Mouse (Mus musculus) MEL (cell line): Measurements from ENCODE around the gene Hemk1. TPM values are rescaled to one million over a fixed set of nuclear protein-coding genes. Genes with fewer than 3 reads are reported as not detected.

ENCODE experiments used
- DNase-seq: peaks from one replicate; pipeline ENCODE4 v3.0.0; 2011; ENCODE audit warnings: low read depth, low spot score
- H3K27ac ChIP-seq: 2 replicates; pipeline ENCODE4 v1.5.1; 2012; ENCODE audit warnings: low read depth, mild to moderate bottlenecking, control low read depth, low read length, moderate library complexity; ENCODE audit not compliant: control insufficient read depth
- H3K27me3 ChIP-seq, 2 experiments: fragments of 150-350 bp in 1 of 2; sonication (generic) in 1 of 2; 2 replicates each; pipeline ENCODE4 v1.6.1; 2012; ENCODE audit warnings: low read length in 2 of 2, mild to moderate bottlenecking in 2 of 2, improper control_type of control experiment in 1 of 2, moderate library complexity in 1 of 2; ENCODE audit not compliant: insufficient read depth in 2 of 2, control insufficient read depth in 1 of 2
- H3K36me3 ChIP-seq, 2 experiments: 2 replicates each; pipeline ENCODE4 v1.6.1; 2012 to 2014; ENCODE audit warnings: low read length in 2 of 2, improper control_type of control experiment in 1 of 2, inconsistent platforms in 1 of 2, mild to moderate bottlenecking in 1 of 2; ENCODE audit not compliant: insufficient read depth in 2 of 2, control insufficient read depth in 1 of 2
- H3K4me1 ChIP-seq, 2 experiments: fragments of 150-350 bp in 1 of 2; sonication (generic) in 1 of 2; 2 replicates each; pipeline ENCODE4 v1.6.1; 2012; ENCODE audit warnings: low read length in 2 of 2, improper control_type of control experiment in 1 of 2, mild to moderate bottlenecking in 1 of 2; ENCODE audit not compliant: insufficient read depth in 2 of 2, control insufficient read depth in 1 of 2
- H3K4me3 ChIP-seq, 2 experiments: fragments of 150-350 bp in 1 of 2; sonication (generic) in 1 of 2; 2 replicates each; pipeline ENCODE4 v1.5.1; 2012; ENCODE audit warnings: low read depth in 2 of 2, low read length in 2 of 2, mild to moderate bottlenecking in 2 of 2, moderate library complexity in 2 of 2, control low read depth in 1 of 2, improper control_type of control experiment in 1 of 2; ENCODE audit not compliant: control insufficient read depth in 1 of 2, insufficient read depth in 1 of 2
- H3K79me2 ChIP-seq: 2 replicates; pipeline ENCODE4 v1.6.1; 2012; ENCODE audit warnings: mild to moderate bottlenecking, low read length, moderate library complexity; ENCODE audit not compliant: control insufficient read depth, poor library complexity, insufficient read depth
- H3K9ac ChIP-seq: 2 replicates; pipeline ENCODE4 v1.6.1; 2012; ENCODE audit warnings: low read depth, mild to moderate bottlenecking, control low read depth, low read length, moderate library complexity; ENCODE audit not compliant: control insufficient read depth, poor library complexity, severe bottlenecking
- H3K9me3 ChIP-seq: fragments of 150-350 bp; sonication (generic); replicated peaks from 2 replicates; pipeline ENCODE4 v1.6.1; 2012; ENCODE audit warnings: mild to moderate bottlenecking, low read length, improper control_type of control experiment, moderate library complexity; ENCODE audit not compliant: insufficient read depth
- CHD1 ChIP-seq: IDR thresholded peaks from 2 replicates; pipeline ENCODE4 v1.6.1; 2012; ENCODE audit warnings: low read depth, mild to moderate bottlenecking, inconsistent platforms, low read length, improper control_type of control experiment
- CHD2 ChIP-seq: IDR thresholded peaks from 2 replicates; pipeline ENCODE4 v1.6.1; 2011; ENCODE audit warnings: low read length, improper control_type of control experiment
- CTCF ChIP-seq, 3 experiments: IDR thresholded peaks in 2 of 3; conservative IDR thresholded peaks in 1 of 3; 2 replicates each; pipeline ENCODE4 v1.5.1; 2011 to 2012; ENCODE audit warnings: low read length in 3 of 3, low read depth in 2 of 3, mild to moderate bottlenecking in 2 of 3, improper control_type of control experiment in 1 of 3, inconsistent platforms in 1 of 3, mixed read lengths in 1 of 3, moderate library complexity in 1 of 3; ENCODE audit not compliant: control insufficient read depth in 1 of 3, insufficient read depth in 1 of 3, poor library complexity in 1 of 3, severe bottlenecking in 1 of 3
- GATA1 ChIP-seq: IDR thresholded peaks from 2 replicates; pipeline ENCODE4 v1.6.1; 2011; ENCODE audit warnings: low read depth, low read length, improper control_type of control experiment
- HCFC1 ChIP-seq: IDR thresholded peaks from 2 replicates; pipeline ENCODE4 v1.6.1; 2012; ENCODE audit warnings: low read depth, mild to moderate bottlenecking, inconsistent platforms, low read length, improper control_type of control experiment, moderate library complexity
- JUND ChIP-seq: IDR thresholded peaks from 2 replicates; pipeline ENCODE4 v1.6.1; 2011; ENCODE audit warnings: low read depth, mild to moderate bottlenecking, improper control_type of control experiment, low read length
- MAX ChIP-seq: IDR thresholded peaks from 2 replicates; pipeline ENCODE4 v1.6.1; 2011; ENCODE audit warnings: low read length, improper control_type of control experiment
- MAZ ChIP-seq: IDR thresholded peaks from 2 replicates; pipeline ENCODE4 v1.6.1; 2012; ENCODE audit warnings: low read depth, mild to moderate bottlenecking, inconsistent platforms, low read length, improper control_type of control experiment
- MEF2A ChIP-seq: IDR thresholded peaks from 2 replicates; pipeline ENCODE4 v1.6.1; 2014; ENCODE audit warnings: low read depth, mild to moderate bottlenecking, inconsistent platforms, low read length, improper control_type of control experiment; ENCODE audit not compliant: poor library complexity, insufficient replicate concordance, severe bottlenecking; ENCODE audit errors: extremely low read depth
- MXI1 ChIP-seq: IDR thresholded peaks from 2 replicates; pipeline ENCODE4 v1.6.1; 2011; ENCODE audit warnings: mild to moderate bottlenecking, low read depth, low read length, improper control_type of control experiment
- MYB ChIP-seq: IDR thresholded peaks from 2 replicates; pipeline ENCODE4 v1.6.1; 2011; ENCODE audit warnings: mild to moderate bottlenecking, low read depth, low read length, improper control_type of control experiment
- NELFE ChIP-seq: IDR thresholded peaks from 2 replicates; pipeline ENCODE4 v1.6.1; 2011; ENCODE audit warnings: low read depth, low read length, improper control_type of control experiment
- POLR2A ChIP-seq, 2 experiments: IDR thresholded peaks; 2 replicates each; pipeline ENCODE4 v1.6.1; 2011 to 2012; ENCODE audit warnings: low read length in 2 of 2, mild to moderate bottlenecking in 2 of 2, control low read depth in 1 of 2, improper control_type of control experiment in 1 of 2, low read depth in 1 of 2, moderate library complexity in 1 of 2; ENCODE audit not compliant: control insufficient read depth in 1 of 2, insufficient read depth in 1 of 2, poor library complexity in 1 of 2
- RAD21 ChIP-seq: IDR thresholded peaks from 2 replicates; pipeline ENCODE4 v1.6.1; 2011; ENCODE audit warnings: mild to moderate bottlenecking, low read depth, low read length, improper control_type of control experiment
- SIN3A ChIP-seq: IDR thresholded peaks from 2 replicates; pipeline ENCODE4 v1.6.1; 2012; ENCODE audit warnings: low read length, improper control_type of control experiment, inconsistent platforms
- SMC3 ChIP-seq: IDR thresholded peaks from 2 replicates; pipeline ENCODE4 v1.6.1; 2011; ENCODE audit warnings: low read depth, low read length, improper control_type of control experiment
- TAL1 ChIP-seq: IDR thresholded peaks from 2 replicates; pipeline ENCODE4 v1.6.1; 2012; ENCODE audit warnings: mild to moderate bottlenecking, inconsistent platforms, low read length, moderate library complexity, mixed read lengths
- USF2 ChIP-seq, 2 experiments: IDR thresholded peaks; 2 replicates each; pipeline ENCODE4 v1.6.1; 2011 to 2012; ENCODE audit warnings: improper control_type of control experiment in 2 of 2, low read length in 2 of 2, borderline replicate concordance in 1 of 2, inconsistent platforms in 1 of 2, low read depth in 1 of 2, mild to moderate bottlenecking in 1 of 2; ENCODE audit not compliant: insufficient read depth in 1 of 2
- ZC3H11A ChIP-seq: IDR thresholded peaks from 2 replicates; pipeline ENCODE4 v1.6.1; 2012; ENCODE audit warnings: low read depth, mild to moderate bottlenecking, inconsistent platforms, low read length, improper control_type of control experiment
- ZNF384 ChIP-seq: IDR thresholded peaks from 2 replicates; pipeline ENCODE4 v1.6.1; 2012; ENCODE audit warnings: low read depth, mild to moderate bottlenecking, inconsistent platforms, low read length, improper control_type of control experiment
- polyA plus RNA-seq, 2 experiments: library from polyadenylated mRNA; stranded (reverse) in 1 of 2; unstranded in 1 of 2; fragments of >175 nt in 1 of 2; fragments of >200 nt in 1 of 2; gene quantifications; 2 replicates each; pipeline versions ENCODE4 v1.2.1 to v1.2.4; 2012; ENCODE audit warnings: low replicate concordance in 2 of 2, low read depth in 1 of 2; ENCODE audit not compliant: insufficient read length in 2 of 2, insufficient read depth in 1 of 2, missing spikeins in 1 of 2
- total RNA-seq: library from RNA; depleted of rRNA; stranded (reverse); fragments of 300-350 nt; gene quantifications from 2 replicates; pipeline ENCODE4 v1.2.3, GENCODE M21; 2012

Hemk1 gene
- total and polyA plus RNA-seq, 3 experiments, result 7.5 to 11.8 TPM; not detected in 1

GRCm38 (mm10) chr9:107387708-107388107 lies 49.6 kb upstream of the Hemk1 start:
- Histone ChIP-seq H3K36me3 (no peaks in the 10 kb centered on the region), H3K79me2 (no peaks in the 10 kb centered on the region), H3K9ac (no peak overlapping the region), H3K27me3 (peaks cover 0 to 2% of the 10 kb centered on the region in 2 experiments; a peak in 1 of 4 replicates), H3K4me3 (no peak overlapping the region), H3K4me1 (no peaks in the 10 kb centered on the region), H3K27ac (no peak overlapping the region), H3K9me3 (no peaks in the 10 kb centered on the region)
- no peak for DNase-seq
- TF ChIP-seq CHD1 (no peak), POLR2A (IDR thresholded peaks at IDR 0.05; ENCODE audit: control insufficient read depth in 1 of 2, insufficient read depth in 1 of 2, low read depth in 1 of 2, low read length in 2 of 2, poor library complexity in 1 of 2) (no peak), MXI1 (no peak), SMC3 (no peak), CHD2 (no peak), NELFE (no peak), MAZ (no peak), SIN3A (no peak), ZNF384 (no peak), HCFC1 (no peak), MAX (no peak), GATA1 (no peak), ZC3H11A (no peak), USF2 (IDR thresholded peaks at IDR 0.05; ENCODE audit: borderline replicate concordance in 1 of 2, insufficient read depth in 1 of 2, low read depth in 1 of 2, low read length in 2 of 2) (no peak), JUND (no peak), MEF2A (no peak), MYB (no peak), RAD21 (no peak)

DNA sequence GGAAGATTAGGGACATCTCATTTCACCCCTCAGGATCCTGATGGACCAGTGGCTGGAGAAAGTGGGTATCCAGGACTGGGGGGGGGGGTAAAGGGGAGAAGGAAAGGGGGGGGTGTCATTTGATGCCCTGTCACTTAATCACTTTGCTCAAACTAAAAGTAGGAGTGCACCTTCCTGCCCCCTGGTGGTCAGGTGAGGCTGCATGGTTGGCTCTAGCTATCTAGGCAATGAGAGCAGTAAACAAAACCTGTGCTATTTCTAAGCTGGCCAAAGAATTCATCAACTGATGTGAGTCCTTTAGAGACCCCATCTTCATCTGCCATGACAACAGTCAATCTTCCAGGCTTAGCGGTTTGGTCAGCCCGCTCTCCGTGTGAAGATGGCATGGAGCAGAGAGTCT lies 48.6 kb upstream of the Hemk1 start:
- peaks cover 0 to 4% of the 10 kb centered on the region in 2 experiments; a peak in 2 of 4 replicates for H3K27me3 ChIP-seq
- no peak overlapping the region for H3K9ac ChIP-seq
- no peaks in the 10 kb centered on the region for H3K4me1 ChIP-seq
- no peaks in the 10 kb centered on the region for H3K36me3 ChIP-seq
- H3K27ac ChIP-seq, result no peak overlapping the region
- H3K79me2 ChIP-seq, result no peaks in the 10 kb centered on the region
- peak; percentile 34 for DNase-seq
- H3K9me3 ChIP-seq, result no peaks in the 10 kb centered on the region
- peak; percentile 52 to 79 (median 65) for TF ChIP-seq CTCF (IDR thresholded peaks at IDR 0.05 in 2 of 3, conservative IDR thresholded peaks at IDR 0.05 in 1 of 3; ENCODE audit: control insufficient read depth in 1 of 3, insufficient read depth in 1 of 3, low read depth in 2 of 3, low read length in 3 of 3, poor library complexity in 1 of 3, severe bottlenecking in 1 of 3)
- TF ChIP-seq TAL1, result no peak
- TF ChIP-seq RAD21, result peak; percentile 25
- peak; percentile 77 for TF ChIP-seq SMC3
- no peak overlapping the region for H3K4me3 ChIP-seq
